Mouse (Mus musculus) effector memory CD4-positive, alpha-beta T cell, adult 5 months (primary cell): ENCODE measurements around the gene Ngly1. TPM values are rescaled to one million over a fixed set of nuclear protein-coding genes. Genes with fewer than 3 reads are reported as not detected.

Experiments used
- polyA plus RNA-seq: library from polyadenylated mRNA; unstranded; fragments of 100-300 nt; shearing (Covaris generic); gene quantifications from one replicate; pipeline ENCODE4 v1.2.1, GENCODE M21; 2017

Ngly1 gene
- 65.0 TPM for polyA plus RNA-seq

DNA sequence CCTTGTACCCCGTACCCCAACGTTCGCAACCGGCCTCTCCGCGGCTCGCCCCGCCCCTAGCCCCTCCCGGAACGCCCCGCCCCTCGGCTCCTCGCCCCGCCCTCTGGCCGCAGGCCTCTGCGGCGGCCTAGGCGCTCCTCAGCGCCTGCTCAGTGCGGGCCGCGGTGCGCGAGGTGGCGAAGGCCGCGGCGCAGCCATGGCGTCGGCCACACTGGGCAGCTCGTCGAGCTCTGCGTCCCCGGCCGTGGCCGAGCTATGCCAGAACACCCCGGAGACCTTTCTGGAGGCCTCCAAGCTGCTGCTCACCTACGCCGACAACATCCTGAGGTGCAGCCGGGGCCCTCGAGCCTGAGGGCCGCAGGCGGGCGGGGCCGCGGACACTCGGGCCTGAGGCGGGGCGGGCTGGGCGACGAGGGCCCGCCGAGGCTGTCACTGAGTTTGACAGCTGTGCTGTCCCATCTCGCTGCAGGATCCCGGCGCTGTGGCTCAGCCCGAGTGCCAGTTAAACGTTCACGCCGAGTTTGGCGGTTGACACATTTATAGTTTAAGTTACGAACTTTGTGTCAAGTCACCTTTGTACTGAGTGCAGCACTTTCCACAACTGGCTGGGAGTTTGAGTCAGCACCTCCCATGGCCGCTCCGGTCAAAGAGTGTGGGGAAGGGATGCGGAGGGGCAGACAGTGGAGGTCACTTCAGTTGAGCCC is at the start of gene Ngly1, which contains the start of gene Oxsm:
Gene Ngly1, plus strand, starts transcription at position 110 of the 704 bp plus-strand sequence.
Gene Oxsm, minus strand, starts transcription at position 638 of the 704 bp plus-strand sequence.

Other genes starting within 250 kb of the Ngly1 start
- 1.8 TPM for gene Oxsm, start 528 bp downstream of the Ngly1 start, polyA plus RNA-seq
- 147 TPM for gene Top2b, start 115.9 kb downstream of the Ngly1 start, polyA plus RNA-seq